Mouse (Mus musculus) stomach, embryonic 15.5 days (tissue): Measurements from ENCODE around the gene Pcyt1b. TPM values are rescaled to one million over a fixed set of nuclear protein-coding genes. Genes with fewer than 3 reads are reported as not detected.

Experiments
- ATAC-seq: fragments of 200-750 bp; cut with Nextera tagmentation; 2 replicates; pipeline ENCODE4 v1.8.0; 2017; ENCODE audit warnings: low read depth, moderate number of reproducible peaks, moderate TSS enrichment; ENCODE audit not compliant: insufficient read depth, low FRiP score
- H3K27ac ChIP-seq: fragments of 300-500 bp; sonication (generic); 2 replicates; pipeline ENCODE4 v1.5.1; 2015; ENCODE audit warnings: mild to moderate bottlenecking, inconsistent platforms
- H3K27me3 ChIP-seq: fragments of 300-500 bp; sonication (generic); replicated peaks from 2 replicates; pipeline ENCODE4 v1.6.1; 2015; ENCODE audit warnings: inconsistent platforms
- H3K36me3 ChIP-seq: fragments of 300-500 bp; sonication (generic); 2 replicates; pipeline ENCODE4 v1.6.1; 2015; ENCODE audit warnings: inconsistent platforms
- H3K4me1 ChIP-seq: fragments of 300-500 bp; sonication (generic); 2 replicates; pipeline ENCODE4 v1.6.1; 2015; ENCODE audit warnings: inconsistent platforms
- H3K4me2 ChIP-seq: fragments of 300-500 bp; sonication (generic); 2 replicates; pipeline ENCODE4 v1.6.1; 2015; ENCODE audit warnings: mild to moderate bottlenecking, inconsistent platforms
- H3K4me3 ChIP-seq: fragments of 300-500 bp; sonication (generic); replicated peaks from 2 replicates; pipeline ENCODE4 v1.5.1; 2015; ENCODE audit warnings: inconsistent platforms
- H3K9ac ChIP-seq: fragments of 300-500 bp; sonication (generic); 2 replicates; pipeline ENCODE4 v1.6.1; 2015; ENCODE audit warnings: inconsistent platforms
- H3K9me3 ChIP-seq: fragments of 300-500 bp; sonication (generic); 2 replicates; pipeline ENCODE4 v1.6.1; 2016; ENCODE audit warnings: inconsistent platforms
- WGBS: fragments of 180-500 bp; shearing (Covaris S2); methylation state at CpG from one replicate; pipeline ENCODE4 v1.1.7; 2015; 5-methylcytosine and 5-hydroxymethylcytosine counted together
- polyA plus RNA-seq: library from polyadenylated mRNA; unstranded; fragments of >200 nt; fragmentation: Nextera tagmentation; extraction: Ambion mirVana; gene quantifications from 2 replicates; pipeline ENCODE4 v1.2.1, GENCODE M21; 2015

The Pcyt1b gene
- 2.7 and 2.8 TPM in 2 replicates for polyA plus RNA-seq

GRCm38 (mm10) chrX:93654218-93655002, at the start of gene Pcyt1b:
Pcyt1b (plus strand) TSS chrX:93654863.
- H3K36me3 ChIP-seq, result no peaks in the 10 kb centered on the region
- H3K9ac ChIP-seq, result no peak within 1 kb of the TSS
- H3K4me1 ChIP-seq, result no peaks in the 10 kb centered on the region
- no peak within 1 kb of the TSS for H3K4me3 ChIP-seq
- H3K27ac ChIP-seq, result no peak within 1 kb of the TSS
- H3K27me3 ChIP-seq, result no peaks in the 10 kb centered on the region
- no peak for ATAC-seq
- no peaks in the 10 kb centered on the region for H3K9me3 ChIP-seq
- no peak within 1 kb of the TSS for H3K4me2 ChIP-seq
- WGBS, result 42% methylated on average over 3 of the region's 3 CpGs

- no peaks in the 10 kb centered on the region for H3K36me3 ChIP-seq
- H3K4me2 ChIP-seq, result peak overlapping the region; percentile 54; the same call in 1 of the 2 replicates
- no peaks in the 10 kb centered on the region for H3K4me1 ChIP-seq
- H3K27ac ChIP-seq, result no peak overlapping the region
- H3K4me3 ChIP-seq, result no peak overlapping the region
- no peaks in the 10 kb centered on the region for H3K27me3 ChIP-seq
- 47% methylated on average over 1 of the region's 1 CpGs for WGBS
- H3K9ac ChIP-seq, result no peak overlapping the region
- ATAC-seq, result no peak
- no peaks in the 10 kb centered on the region for H3K9me3 ChIP-seq
Observed at GRCm38 (mm10) chrX:93630256-93630655, 24.4 kb upstream of the Pcyt1b start.

DNA sequence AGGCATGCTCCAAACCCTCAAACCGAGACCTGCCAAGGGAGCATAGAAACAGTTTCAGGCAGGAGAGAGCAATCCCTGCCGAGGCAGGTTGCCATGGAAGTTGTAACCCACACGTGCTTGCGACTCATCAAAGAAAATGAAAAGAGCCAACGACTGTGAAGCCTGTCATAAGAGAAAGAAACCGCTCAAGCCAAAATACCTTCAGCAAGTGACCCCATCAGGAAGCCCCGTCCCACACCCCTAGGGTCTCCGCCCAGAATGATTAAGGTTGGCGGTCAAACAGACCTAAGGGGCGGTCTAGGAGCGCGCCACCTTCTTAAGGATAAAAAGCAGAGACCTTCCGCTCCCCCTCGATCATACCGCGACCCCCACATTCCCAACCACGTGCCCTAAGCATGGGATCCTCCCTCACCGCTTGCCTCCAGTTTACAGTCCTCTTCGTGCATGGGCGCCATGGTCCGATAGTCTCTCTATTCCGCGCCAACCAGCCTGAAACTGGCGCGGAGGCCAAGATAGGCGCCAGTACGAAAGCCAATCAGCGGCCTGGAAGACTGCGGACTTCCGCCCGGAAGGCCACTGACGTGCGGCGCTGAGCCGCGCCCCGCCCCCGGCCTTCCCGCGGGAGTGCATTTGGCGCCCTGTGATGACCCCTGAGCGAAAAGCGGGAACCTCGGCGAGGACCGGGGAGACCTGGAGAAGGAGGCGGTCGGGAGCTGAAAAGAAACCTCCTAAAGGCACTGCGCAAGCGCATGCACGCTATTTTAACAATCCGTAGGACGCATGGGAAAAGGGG, 22.8 kb upstream of the Pcyt1b start, which contains the start of gene Pola1:
Pola1 (minus strand) TSS at position 499 of the 793 bp plus-strand sequence.
- 20% methylated on average over 53 of the region's 53 CpGs for WGBS
- Histone ChIP-seq H3K27ac (no peak within 1 kb of the TSS; the same call in 1 of the 2 replicates), H3K27me3 (no peaks in the 10 kb centered on the region), H3K4me2 (peak within 1 kb of the TSS; percentile 54), H3K9me3 (no peaks in the 10 kb centered on the region), H3K4me1 (no peaks in the 10 kb centered on the region), H3K9ac (peak within 1 kb of the TSS; percentile 22; the same call in 1 of the 2 replicates), H3K4me3 (peak within 1 kb of the TSS; percentile 55), H3K36me3 (no peaks in the 10 kb centered on the region)
- ATAC-seq, result peak; percentile 96

- Histone ChIP-seq H3K27ac (no peak overlapping the region), H3K9ac (no peak overlapping the region), H3K4me3 (no peak overlapping the region), H3K4me2 (no peak overlapping the region), H3K9me3 (no peaks in the 10 kb centered on the region), H3K4me1 (no peaks in the 10 kb centered on the region), H3K27me3 (no peaks in the 10 kb centered on the region), H3K36me3 (no peaks in the 10 kb centered on the region)
- 73% methylated on average over 2 of the region's 2 CpGs for WGBS
- ATAC-seq, result no peak
Observed at GRCm38 (mm10) chrX:93634861-93635375, 19.7 kb upstream of the Pcyt1b start.

- no peak overlapping the region for H3K27ac ChIP-seq
- H3K4me3 ChIP-seq, result no peak overlapping the region
- H3K36me3 ChIP-seq, result no peaks in the 10 kb centered on the region
- WGBS, result 83% methylated on average over 3 of the region's 3 CpGs
- ATAC-seq, result no peak
- H3K9ac ChIP-seq, result no peak overlapping the region
- H3K9me3 ChIP-seq, result no peaks in the 10 kb centered on the region
- no peaks in the 10 kb centered on the region for H3K27me3 ChIP-seq
- no peaks in the 10 kb centered on the region for H3K4me1 ChIP-seq
- no peak overlapping the region for H3K4me2 ChIP-seq
Observed at GRCm38 (mm10) chrX:93643600-93643999, 11.1 kb upstream of the Pcyt1b start.

DNA sequence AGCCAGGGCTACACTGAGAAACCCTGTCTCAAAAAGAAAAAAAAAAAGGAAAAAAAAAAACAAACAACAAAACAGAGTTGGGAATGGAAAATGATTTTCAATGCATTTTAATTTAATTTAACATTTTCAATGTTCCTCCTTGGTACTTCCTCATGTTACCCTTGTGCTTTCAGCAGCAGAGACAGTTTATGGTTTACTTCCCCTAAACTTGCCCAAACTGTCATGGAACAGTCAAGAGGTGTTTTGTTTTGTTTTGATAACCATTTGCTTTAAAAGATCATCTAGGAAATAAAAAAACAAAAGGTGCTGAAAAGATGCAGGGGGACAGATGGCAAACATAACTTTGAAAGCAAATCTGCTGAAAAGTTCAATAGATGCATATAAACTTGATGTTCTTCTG, 10.6 kb upstream of the Pcyt1b start:
- Histone ChIP-seq H3K27me3 (no peaks in the 10 kb centered on the region), H3K4me3 (no peak overlapping the region), H3K4me2 (no peak overlapping the region), H3K36me3 (no peaks in the 10 kb centered on the region), H3K27ac (no peak overlapping the region), H3K9me3 (no peaks in the 10 kb centered on the region), H3K9ac (no peak overlapping the region), H3K4me1 (no peaks in the 10 kb centered on the region)
- ATAC-seq, result no peak

GRCm38 (mm10) chrX:93650738-93651137, 3.9 kb upstream of the Pcyt1b start:
- Histone ChIP-seq H3K36me3 (no peaks in the 10 kb centered on the region), H3K9ac (no peak overlapping the region), H3K4me1 (no peaks in the 10 kb centered on the region), H3K27ac (no peak overlapping the region), H3K4me2 (no peak overlapping the region), H3K27me3 (no peaks in the 10 kb centered on the region), H3K9me3 (no peaks in the 10 kb centered on the region), H3K4me3 (no peak overlapping the region)
- 89% methylated on average over 2 of the region's 2 CpGs for WGBS
- no peak for ATAC-seq

DNA sequence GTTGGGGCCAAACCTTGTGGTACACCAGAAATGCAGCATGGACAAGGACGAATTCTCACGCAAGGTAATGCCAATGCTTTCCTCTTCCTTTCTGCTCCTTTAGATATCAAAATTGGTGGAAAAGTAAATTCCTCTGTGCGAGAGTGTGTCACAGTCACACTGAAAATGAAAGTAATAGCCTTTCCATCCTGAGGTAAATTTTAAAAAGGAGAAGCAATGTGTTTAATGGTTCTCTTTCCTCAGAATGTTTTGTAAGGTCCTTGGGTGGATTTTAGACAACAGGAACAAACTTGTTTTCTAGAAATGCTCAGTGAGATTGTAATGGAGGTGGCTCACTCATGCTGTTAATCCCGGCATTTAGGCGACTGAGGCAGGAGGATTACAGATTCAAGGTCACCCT, 490 bp downstream of the Pcyt1b start:
- no peak overlapping the region for H3K4me3 ChIP-seq
- WGBS, result 78% methylated on average over 5 of the region's 5 CpGs
- ATAC-seq, result no peak
- no peak overlapping the region for H3K27ac ChIP-seq
- H3K27me3 ChIP-seq, result no peaks in the 10 kb centered on the region
- no peaks in the 10 kb centered on the region for H3K36me3 ChIP-seq
- no peak overlapping the region for H3K4me2 ChIP-seq
- no peak overlapping the region for H3K9ac ChIP-seq
- H3K9me3 ChIP-seq, result no peaks in the 10 kb centered on the region
- no peaks in the 10 kb centered on the region for H3K4me1 ChIP-seq

GRCm38 (mm10) chrX:93663919-93664586, 9.4 kb downstream of the Pcyt1b start:
- H3K9me3 ChIP-seq, result no peaks in the 10 kb centered on the region
- WGBS, result 84% methylated on average over 5 of the region's 5 CpGs
- no peak overlapping the region for H3K9ac ChIP-seq
- no peaks in the 10 kb centered on the region for H3K27me3 ChIP-seq
- no peak overlapping the region for H3K4me3 ChIP-seq
- H3K27ac ChIP-seq, result no peak overlapping the region
- H3K4me2 ChIP-seq, result no peak overlapping the region
- no peak for ATAC-seq
- no peaks in the 10 kb centered on the region for H3K36me3 ChIP-seq
- H3K4me1 ChIP-seq, result no peaks in the 10 kb centered on the region

DNA sequence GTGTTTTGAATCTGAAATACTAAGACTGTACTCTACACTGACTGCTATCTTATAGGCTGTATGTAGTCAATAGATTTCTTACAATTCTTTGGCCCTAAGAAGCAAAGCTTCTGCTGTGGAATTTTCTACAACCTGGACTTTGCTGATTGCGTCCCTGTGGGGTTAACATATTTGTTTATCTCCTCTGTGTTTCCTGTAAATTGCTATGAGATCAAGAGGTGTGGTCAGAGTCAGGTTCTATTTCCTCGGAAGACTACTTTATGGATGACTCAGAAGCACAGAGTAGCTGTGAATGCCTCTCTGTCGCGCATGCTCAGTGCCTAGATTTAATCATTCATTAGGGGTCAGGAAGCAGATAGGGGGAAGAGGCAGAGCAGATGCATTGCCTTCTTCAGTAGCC, 10.1 kb downstream of the Pcyt1b start:
- no peaks in the 10 kb centered on the region for H3K27me3 ChIP-seq
- H3K9ac ChIP-seq, result no peak overlapping the region
- no peak for ATAC-seq
- no peaks in the 10 kb centered on the region for H3K9me3 ChIP-seq
- H3K4me2 ChIP-seq, result no peak overlapping the region
- H3K4me1 ChIP-seq, result no peaks in the 10 kb centered on the region
- WGBS, result 61% methylated on average over 4 of the region's 4 CpGs
- H3K4me3 ChIP-seq, result no peak overlapping the region
- no peaks in the 10 kb centered on the region for H3K36me3 ChIP-seq
- no peak overlapping the region for H3K27ac ChIP-seq

GRCm38 (mm10) chrX:93674432-93674831, 19.8 kb downstream of the Pcyt1b start:
- Histone ChIP-seq H3K27ac (no peak overlapping the region), H3K9me3 (no peaks in the 10 kb centered on the region), H3K4me3 (no peak overlapping the region; the same call in 1 of the 2 replicates), H3K4me2 (peak overlapping the region; percentile 58), H3K9ac (no peak overlapping the region), H3K36me3 (no peaks in the 10 kb centered on the region), H3K4me1 (no peaks in the 10 kb centered on the region), H3K27me3 (no peaks in the 10 kb centered on the region)
- 34% methylated on average over 3 of the region's 3 CpGs for WGBS
- ATAC-seq, result no peak
